Mouse (Mus musculus): Measurements from ENCODE around the gene Magea1.
"Not testable (repeated sequence)": the region's sequence is repeated elsewhere in the genome, so short reads cannot be mapped to it uniquely, and the experiment has no call there.

Magea1 gene

DNA sequence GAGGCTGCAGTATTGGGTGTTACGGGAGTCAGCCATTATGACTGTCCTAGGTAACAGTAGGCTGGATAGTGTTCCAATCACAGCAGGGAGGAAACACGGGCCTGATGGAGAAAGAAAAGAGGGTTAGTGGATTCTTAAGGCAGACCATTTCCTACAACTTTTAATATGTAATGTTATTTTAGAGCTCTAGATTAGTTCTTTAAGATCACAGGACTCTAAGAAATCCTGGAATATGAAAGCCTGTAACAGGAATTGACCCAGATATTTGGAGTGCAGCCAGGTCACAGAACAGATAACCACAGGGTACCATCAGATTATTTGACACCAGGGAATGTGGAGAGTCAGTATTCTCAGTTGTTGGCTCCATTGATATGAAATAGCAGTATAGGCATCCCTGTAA lies at the start of gene Magea1:
Gene Magea1 (minus strand): TSS at position 101 of the 400 bp plus-strand sequence.
- not testable (repeated sequence) for DNase-seq

- not testable (repeated sequence) for DNase-seq
These were observed 38.7 kb upstream of the Magea1 start, which contains the start of gene Cldn34b2 for GRCm38 (mm10) chrX:155128312-155128711. TSS of gene Cldn34b2 (minus strand) at chrX:155128412.

GRCm38 (mm10) chrX:155098024-155098423 lies 8.4 kb upstream of the Magea1 start:
- DNase-seq, result peak; percentile 40

DNA sequence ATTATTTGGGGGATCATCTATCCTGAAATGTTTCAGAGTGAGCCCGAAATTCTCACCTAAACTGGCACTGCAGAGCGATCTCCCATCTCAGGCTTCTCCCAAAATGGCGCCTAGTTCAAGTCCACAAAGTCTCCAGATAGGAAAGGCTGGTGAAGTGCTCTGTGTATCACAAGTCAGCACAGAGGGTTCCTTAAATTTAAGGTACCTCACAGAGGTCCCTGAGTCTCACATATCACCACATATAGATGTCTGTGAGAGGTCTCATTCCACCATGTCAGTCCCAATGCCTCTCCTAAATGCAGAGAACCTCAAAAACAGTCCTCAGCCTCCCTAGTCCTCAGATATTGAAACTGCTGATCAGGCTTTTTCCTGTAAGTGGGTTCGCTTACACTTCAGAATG lies 4.0 kb upstream of the Magea1 start, which contains the start of gene Magea2:
Gene Magea2 (minus strand): TSS at position 101 of the 400 bp plus-strand sequence.
- not testable (repeated sequence) for DNase-seq

GRCm38 (mm10) chrX:155063045-155063444 lies 26.5 kb downstream of the Magea1 start, which contains the start of gene Magea5:
TSS of gene Magea5 (minus strand) at chrX:155063145.
- DNase-seq, result not testable (repeated sequence)
